Mouse (Mus musculus) kidney, embryonic 14.5 days (tissue): ENCODE data around the gene Cd3g. TPM values are rescaled to one million over a fixed set of nuclear protein-coding genes. Genes with fewer than 3 reads are reported as not detected.

Experiments used
- ATAC-seq: fragments of 200-750 bp; cut with Nextera tagmentation; 2 replicates; pipeline ENCODE4 v1.8.0; 2017; ENCODE audit warnings: moderate number of reproducible peaks, mild to moderate bottlenecking, moderate TSS enrichment, moderate library complexity; ENCODE audit not compliant: low FRiP score, low TSS enrichment
- H3K27ac ChIP-seq: fragments of 300-500 bp; sonication (generic); 2 replicates; pipeline ENCODE4 v1.5.1; 2014; ENCODE audit warnings: low read depth, mild to moderate bottlenecking, low read length, moderate library complexity, mixed read lengths
- H3K27me3 ChIP-seq: fragments of 300-500 bp; sonication (generic); 2 replicates; pipeline ENCODE4 v1.6.1; 2014; ENCODE audit warnings: mild to moderate bottlenecking, low read length; ENCODE audit not compliant: control insufficient read depth, insufficient read depth
- H3K36me3 ChIP-seq: fragments of 300-500 bp; sonication (generic); 2 replicates; pipeline ENCODE4 v1.6.1; 2014; ENCODE audit warnings: low read length, mixed read lengths; ENCODE audit not compliant: control insufficient read depth, insufficient read depth
- H3K4me1 ChIP-seq: fragments of 300-500 bp; sonication (generic); 2 replicates; pipeline ENCODE4 v1.6.1; 2014; ENCODE audit warnings: low read length, mixed read lengths; ENCODE audit not compliant: control insufficient read depth, insufficient read depth
- H3K4me2 ChIP-seq: fragments of 300-500 bp; sonication (generic); replicated peaks from 2 replicates; pipeline ENCODE4 v1.6.1; 2014; ENCODE audit warnings: low read depth, mild to moderate bottlenecking, low read length
- H3K4me3 ChIP-seq: fragments of 300-500 bp; sonication (generic); 2 replicates; pipeline ENCODE4 v1.5.1; 2014; ENCODE audit warnings: mild to moderate bottlenecking, low read length
- H3K9ac ChIP-seq: fragments of 300-500 bp; sonication (generic); 2 replicates; pipeline ENCODE4 v1.6.1; 2014; ENCODE audit warnings: low read depth, mild to moderate bottlenecking, low read length, moderate library complexity
- H3K9me3 ChIP-seq: fragments of 300-500 bp; sonication (generic); 2 replicates; pipeline ENCODE4 v1.6.1; 2016; ENCODE audit warnings: low read length; ENCODE audit not compliant: control insufficient read depth
- WGBS: fragments of 180-500 bp; shearing (Covaris S2); extraction: QIAGEN DNeasy Blood & Tissue Kit; methylation state at CpG from one replicate; pipeline ENCODE4 v1.1.7; 2014; 5-methylcytosine and 5-hydroxymethylcytosine counted together
- polyA plus RNA-seq: library from polyadenylated mRNA; unstranded; fragments of >200 nt; fragmentation: Nextera tagmentation; extraction: Ambion mirVana; gene quantifications from 2 replicates; pipeline ENCODE4 v1.2.1, GENCODE M21; 2014

Gene Cd3g
- polyA plus RNA-seq: not detected in 2 replicates

DNA sequence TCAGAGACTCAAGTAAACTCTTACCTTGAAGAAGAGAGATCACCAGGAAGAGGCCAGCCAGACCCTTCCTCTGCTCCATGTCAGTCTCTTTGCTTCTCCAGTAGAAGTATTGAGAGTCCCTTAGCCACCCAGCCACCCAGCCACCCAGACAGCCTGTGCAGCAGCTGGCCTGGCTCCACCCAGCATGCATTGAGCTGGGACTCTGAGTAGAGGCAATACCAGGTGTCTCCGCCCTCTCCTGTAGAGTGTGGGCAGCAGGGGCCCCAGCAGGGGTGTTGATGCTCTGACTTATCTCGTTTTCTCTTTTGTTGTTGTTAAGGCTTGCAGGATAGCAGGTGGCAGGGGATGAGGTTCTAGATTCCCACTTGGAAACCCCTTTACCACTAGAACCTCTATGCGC lies at the start of gene Cd3g:
Gene Cd3g (minus strand): TSS at position 190 of the 400 bp plus-strand sequence.
- Histone ChIP-seq H3K9me3 (no peaks in the 10 kb centered on the region), H3K4me3 (no peak within 1 kb of the TSS), H3K4me2 (no peak within 1 kb of the TSS), H3K36me3 (no peaks in the 10 kb centered on the region), H3K27me3 (peaks cover under 1% of the 10 kb centered on the region; the same call in 1 of the 2 replicates), H3K9ac (no peak within 1 kb of the TSS), H3K4me1 (no peaks in the 10 kb centered on the region), H3K27ac (no peak within 1 kb of the TSS)
- WGBS: 60% methylated on average over 3 of the region's 3 CpGs
- no peak for ATAC-seq

DNA sequence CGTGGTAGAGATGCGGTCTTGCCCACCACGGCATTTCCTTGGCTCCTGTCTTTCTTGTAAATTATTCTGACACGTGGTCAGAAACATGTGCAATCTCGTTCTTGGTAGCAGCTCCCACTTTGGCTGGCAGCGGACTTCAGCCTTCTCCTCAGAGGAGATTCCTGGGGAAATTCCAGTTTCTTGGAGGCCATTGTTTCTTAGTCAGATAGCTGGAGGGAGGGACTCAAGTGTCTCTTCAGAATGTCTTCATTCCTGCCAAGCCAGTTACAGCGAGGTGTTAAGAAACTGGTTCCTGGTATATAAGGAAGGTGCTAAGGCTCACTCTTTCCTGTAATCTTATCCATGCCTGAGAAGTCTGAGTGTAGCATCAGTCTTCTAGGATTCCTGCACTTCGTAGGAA lies 47.1 kb upstream of the Cd3g start:
- H3K4me3 ChIP-seq: no peak overlapping the region
- H3K36me3 ChIP-seq: no peaks in the 10 kb centered on the region
- no peaks in the 10 kb centered on the region for H3K4me1 ChIP-seq
- H3K4me2 ChIP-seq: no peak overlapping the region
- WGBS: 68% methylated on average over 8 of the region's 8 CpGs
- H3K27me3 ChIP-seq: no peaks in the 10 kb centered on the region
- H3K9ac ChIP-seq: no peak overlapping the region
- ATAC-seq: no peak
- H3K27ac ChIP-seq: no peak overlapping the region
- H3K9me3 ChIP-seq: no peaks in the 10 kb centered on the region

GRCm38 (mm10) chr9:45024187-45024586 lies 44.0 kb upstream of the Cd3g start:
- no peaks in the 10 kb centered on the region for H3K36me3 ChIP-seq
- no peak overlapping the region for H3K9ac ChIP-seq
- ATAC-seq: no peak
- no peaks in the 10 kb centered on the region for H3K9me3 ChIP-seq
- H3K4me1 ChIP-seq: no peaks in the 10 kb centered on the region
- no peak overlapping the region for H3K4me3 ChIP-seq
- 86% methylated on average over 2 of the region's 2 CpGs for WGBS
- no peaks in the 10 kb centered on the region for H3K27me3 ChIP-seq
- no peak overlapping the region for H3K27ac ChIP-seq
- H3K4me2 ChIP-seq: no peak overlapping the region

DNA sequence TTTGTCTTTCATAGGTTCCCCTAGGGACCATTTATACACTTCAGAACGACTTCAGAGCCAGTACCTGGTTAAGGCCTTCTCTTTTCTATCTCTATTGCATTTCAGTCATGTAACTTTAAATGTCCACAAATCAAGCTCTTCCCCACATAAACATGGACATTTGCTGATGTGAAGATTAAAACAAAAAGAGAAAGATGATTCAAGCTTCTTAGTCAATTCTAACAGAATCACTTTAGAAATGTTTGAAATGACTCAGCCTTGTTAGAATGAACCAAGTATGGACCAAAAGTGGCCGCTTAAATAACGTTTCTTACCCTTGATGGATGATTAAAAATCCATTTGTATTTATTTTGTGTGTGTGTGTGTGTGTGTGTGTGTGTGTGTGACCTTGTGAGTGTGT lies 43.4 kb upstream of the Cd3g start:
- Histone ChIP-seq H3K36me3 (no peaks in the 10 kb centered on the region), H3K27ac (no peak overlapping the region), H3K4me2 (no peak overlapping the region), H3K9me3 (no peaks in the 10 kb centered on the region), H3K27me3 (no peaks in the 10 kb centered on the region), H3K4me1 (no peaks in the 10 kb centered on the region), H3K4me3 (no peak overlapping the region), H3K9ac (no peak overlapping the region)
- WGBS: 63% methylated on average over 3 of the region's 3 CpGs
- ATAC-seq: no peak

GRCm38 (mm10) chr9:45022800-45023199 lies 42.6 kb upstream of the Cd3g start:
- Histone ChIP-seq H3K9me3 (no peaks in the 10 kb centered on the region), H3K27me3 (no peaks in the 10 kb centered on the region), H3K4me1 (no peaks in the 10 kb centered on the region), H3K9ac (no peak overlapping the region), H3K27ac (no peak overlapping the region), H3K4me3 (no peak overlapping the region), H3K36me3 (no peaks in the 10 kb centered on the region), H3K4me2 (no peak overlapping the region)
- no peak for ATAC-seq
- whole genome bisulfite sequencing: 8% methylated on average over 3 of the region's 3 CpGs

DNA sequence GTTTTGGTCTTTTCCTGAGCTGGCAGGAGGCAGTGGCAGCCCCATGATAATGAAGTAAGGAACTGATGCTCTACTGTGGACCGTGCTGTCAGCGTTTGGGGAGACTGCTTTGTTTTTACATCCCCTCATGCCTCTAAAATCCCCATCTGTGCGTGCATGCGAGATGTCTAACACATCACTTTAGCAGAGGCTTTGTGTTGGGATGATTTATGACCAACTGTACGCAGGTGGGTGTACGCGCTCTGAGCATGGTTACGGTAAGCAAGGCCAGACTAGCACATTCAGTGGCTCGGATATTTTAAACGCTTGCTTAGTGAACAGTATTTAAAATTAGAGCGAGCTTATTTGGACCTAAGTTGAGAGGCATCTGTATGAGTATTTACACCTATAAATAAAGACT lies 37.8 kb upstream of the Cd3g start:
- H3K27ac ChIP-seq: no peak overlapping the region
- no peak for ATAC-seq
- no peak overlapping the region for H3K9ac ChIP-seq
- WGBS: 75% methylated on average over 11 of the region's 11 CpGs
- no peaks in the 10 kb centered on the region for H3K36me3 ChIP-seq
- H3K27me3 ChIP-seq: no peaks in the 10 kb centered on the region
- no peaks in the 10 kb centered on the region for H3K4me1 ChIP-seq
- H3K4me2 ChIP-seq: no peak overlapping the region
- H3K9me3 ChIP-seq: no peaks in the 10 kb centered on the region
- H3K4me3 ChIP-seq: no peak overlapping the region

GRCm38 (mm10) chr9:45015841-45016240 lies 35.6 kb upstream of the Cd3g start:
- Histone ChIP-seq H3K4me3 (no peak overlapping the region), H3K4me2 (no peak overlapping the region), H3K9me3 (no peaks in the 10 kb centered on the region), H3K4me1 (no peaks in the 10 kb centered on the region), H3K27ac (no peak overlapping the region), H3K27me3 (no peaks in the 10 kb centered on the region), H3K36me3 (no peaks in the 10 kb centered on the region), H3K9ac (no peak overlapping the region; the same call in 1 of the 2 replicates)
- no peak for ATAC-seq
- WGBS: 51% methylated on average over 3 of the region's 3 CpGs

GRCm38 (mm10) chr9:45014879-45015278 lies 34.6 kb upstream of the Cd3g start:
- H3K27ac ChIP-seq: no peak overlapping the region
- H3K27me3 ChIP-seq: no peaks in the 10 kb centered on the region
- no peaks in the 10 kb centered on the region for H3K4me1 ChIP-seq
- H3K36me3 ChIP-seq: no peaks in the 10 kb centered on the region
- H3K4me3 ChIP-seq: no peak overlapping the region
- 53% methylated on average over 2 of the region's 2 CpGs for WGBS
- no peak for ATAC-seq
- H3K9ac ChIP-seq: no peak overlapping the region
- H3K4me2 ChIP-seq: no peak overlapping the region
- H3K9me3 ChIP-seq: no peaks in the 10 kb centered on the region

DNA sequence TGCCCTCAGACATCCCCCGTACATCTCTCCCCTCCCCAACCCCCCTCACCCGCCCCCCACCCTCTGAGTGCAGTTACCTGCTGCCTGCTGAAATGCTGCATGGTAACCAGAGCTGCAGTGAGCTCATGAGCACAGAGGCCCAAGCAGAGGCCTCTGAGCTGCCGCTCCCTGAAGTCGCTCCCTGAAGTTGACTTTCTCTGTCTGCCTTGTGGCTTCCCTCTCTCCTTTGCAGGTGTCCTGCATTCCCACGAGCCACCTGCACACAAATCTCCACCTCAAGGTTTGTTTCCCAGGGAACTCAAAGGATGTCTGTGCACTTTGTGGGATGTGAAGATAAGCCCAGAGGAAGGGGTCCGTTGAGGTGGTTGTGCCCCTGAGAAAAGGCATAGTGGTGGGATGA lies 31.1 kb upstream of the Cd3g start:
- no peak for ATAC-seq

GRCm38 (mm10) chr9:45010461-45010860 lies 30.2 kb upstream of the Cd3g start:
- Histone ChIP-seq H3K4me3 (no peak overlapping the region), H3K36me3 (no peaks in the 10 kb centered on the region), H3K4me1 (no peaks in the 10 kb centered on the region), H3K9me3 (no peaks in the 10 kb centered on the region), H3K9ac (no peak overlapping the region), H3K27ac (no peak overlapping the region), H3K27me3 (no peaks in the 10 kb centered on the region), H3K4me2 (no peak overlapping the region)
- ATAC-seq: no peak
- 68% methylated on average over 4 of the region's 4 CpGs for WGBS

More for the DNA sequence above, 31.1 kb upstream of the Cd3g start:
- Histone ChIP-seq H3K36me3 (no peaks in the 10 kb centered on the region), H3K4me1 (no peaks in the 10 kb centered on the region), H3K9me3 (no peaks in the 10 kb centered on the region), H3K27ac (no peak overlapping the region), H3K4me2 (no peak overlapping the region), H3K27me3 (no peaks in the 10 kb centered on the region), H3K9ac (no peak overlapping the region), H3K4me3 (no peak overlapping the region)
- 44% methylated on average over 6 of the region's 6 CpGs for WGBS
